Mouse (Mus musculus) liver, embryonic 13.5 days (tissue): Measurements from ENCODE around the gene Ptges3. TPM values are rescaled to one million over a fixed set of nuclear protein-coding genes. Genes with fewer than 3 reads are reported as not detected.
"Not testable (repeated sequence)": the region's sequence is repeated elsewhere in the genome, so short reads cannot be mapped to it uniquely, and the experiment has no call there.

ENCODE experiments used
- ATAC-seq: fragments of 200-750 bp; cut with Nextera tagmentation; 2 replicates; pipeline ENCODE4 v1.8.0; 2017; ENCODE audit warnings: low read depth, mild to moderate bottlenecking, moderate number of reproducible peaks, moderate library complexity
- DNase-seq: peaks from one replicate; pipeline ENCODE4 v3.0.0; 2022
- H3K27ac ChIP-seq: fragments of 300-500 bp; sonication (generic); 2 replicates; pipeline ENCODE4 v1.5.1; 2015; ENCODE audit warnings: moderate library complexity, mild to moderate bottlenecking, inconsistent platforms
- H3K27me3 ChIP-seq: fragments of 300-500 bp; sonication (generic); 2 replicates; pipeline ENCODE4 v1.6.1; 2015; ENCODE audit warnings: mild to moderate bottlenecking, inconsistent platforms
- H3K36me3 ChIP-seq: fragments of 300-500 bp; sonication (generic); 2 replicates; pipeline ENCODE4 v1.6.1; 2015; ENCODE audit warnings: mild to moderate bottlenecking, inconsistent platforms
- H3K4me1 ChIP-seq: fragments of 300-500 bp; sonication (generic); replicated peaks from 2 replicates; pipeline ENCODE4 v1.6.1; 2015; ENCODE audit warnings: inconsistent platforms
- H3K4me2 ChIP-seq: fragments of 300-500 bp; sonication (generic); 2 replicates; pipeline ENCODE4 v1.6.1; 2015; ENCODE audit warnings: inconsistent platforms, mild to moderate bottlenecking, moderate library complexity
- H3K4me3 ChIP-seq: fragments of 300-500 bp; sonication (generic); replicated peaks from 2 replicates; pipeline ENCODE4 v1.5.1; 2015; ENCODE audit warnings: mild to moderate bottlenecking, inconsistent platforms
- H3K9ac ChIP-seq: fragments of 300-500 bp; sonication (generic); 2 replicates; pipeline ENCODE4 v1.6.1; 2015; ENCODE audit warnings: mild to moderate bottlenecking, inconsistent platforms
- H3K9me3 ChIP-seq: fragments of 300-500 bp; sonication (generic); replicated peaks from 2 replicates; pipeline ENCODE4 v1.6.1; 2016; ENCODE audit warnings: inconsistent platforms
- WGBS: fragments of 180-500 bp; shearing (Covaris S2); methylation state at CpG from one replicate; pipeline ENCODE4 v1.1.7; 2015; ENCODE audit not compliant: insufficient replicate concordance; 5-methylcytosine and 5-hydroxymethylcytosine counted together
- polyA plus RNA-seq: library from polyadenylated mRNA; unstranded; fragments of >200 nt; fragmentation: Nextera tagmentation; extraction: Ambion mirVana; gene quantifications from 2 replicates; pipeline ENCODE4 v1.2.1, GENCODE M21; 2015

Gene Ptges3
- polyA plus RNA-seq, 1 experiment from 2014 or later: 380 TPM

DNA sequence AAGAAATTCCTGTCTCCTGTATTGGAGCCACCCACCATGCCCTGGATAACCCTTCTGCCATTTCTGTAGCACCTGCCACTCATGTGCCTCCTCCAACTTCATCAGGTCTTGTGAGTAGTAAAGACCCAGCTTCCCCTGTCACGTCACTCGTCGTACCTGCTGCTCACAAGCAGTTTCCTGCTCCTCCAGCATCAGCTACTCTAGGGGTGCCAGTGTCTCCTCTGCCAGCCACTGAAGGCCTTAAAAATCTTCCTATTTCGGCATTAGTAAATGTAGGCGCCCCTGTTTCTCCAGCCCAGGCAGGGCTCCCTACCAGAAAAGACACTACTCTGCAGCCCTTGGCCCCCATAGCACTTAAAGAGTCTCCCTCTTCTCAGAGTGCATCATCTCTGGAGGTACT lies 18.5 kb upstream of the Ptges3 start:
- Histone ChIP-seq H3K4me2 (0 out of 2 replicates have a peak overlapping the region, but pooled peaks have one; percentile 76), H3K36me3 (peaks cover 75% of the 10 kb centered on the region), H3K27ac (no peak overlapping the region), H3K9ac (peak overlapping the region; percentile 64), H3K27me3 (no peaks in the 10 kb centered on the region), H3K4me1 (peaks cover 83% of the 10 kb centered on the region), H3K9me3 (no peaks in the 10 kb centered on the region), H3K4me3 (no peak overlapping the region)
- DNase-seq (no peak), ATAC-seq (no peak)
- WGBS: 80% methylated on average over 5 of the region's 5 CpGs

DNA sequence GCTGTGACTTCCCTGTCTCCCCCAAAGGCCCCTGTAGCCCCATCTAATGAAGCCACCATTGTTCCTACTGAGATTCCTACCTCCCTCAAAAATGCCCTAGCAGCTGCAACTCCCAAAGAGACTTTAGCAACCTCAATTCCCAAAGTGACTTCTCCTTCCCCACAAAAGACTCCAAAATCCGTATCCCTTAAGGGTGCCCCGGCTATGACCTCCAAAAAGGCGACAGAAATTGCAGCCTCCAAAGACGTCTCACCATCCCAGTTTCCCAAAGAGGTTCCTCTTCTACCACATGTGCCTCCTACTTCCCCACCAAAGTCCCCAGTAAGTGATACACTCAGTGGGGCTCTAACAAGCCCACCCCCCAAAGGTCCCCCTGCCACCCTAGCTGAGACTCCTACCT lies 17.1 kb upstream of the Ptges3 start:
- no peak overlapping the region for H3K27ac ChIP-seq
- no peak overlapping the region for H3K4me2 ChIP-seq
- peaks cover 88% of the 10 kb centered on the region for H3K36me3 ChIP-seq
- H3K9me3 ChIP-seq: no peaks in the 10 kb centered on the region
- no peaks in the 10 kb centered on the region for H3K27me3 ChIP-seq
- peaks cover 84% of the 10 kb centered on the region for H3K4me1 ChIP-seq
- 75% methylated on average over 4 of the region's 4 CpGs for WGBS
- H3K9ac ChIP-seq: no peak overlapping the region
- ATAC-seq (no peak), DNase-seq (no peak)
- H3K4me3 ChIP-seq: no peak overlapping the region

- H3K36me3 ChIP-seq: peaks cover 96% of the 10 kb centered on the region
- no peak for ATAC-seq
- WGBS: 74% methylated on average over 3 of the region's 3 CpGs
Observed at GRCm38 (mm10) chr10:128042466-128042865, 16.3 kb upstream of the Ptges3 start.

DNA sequence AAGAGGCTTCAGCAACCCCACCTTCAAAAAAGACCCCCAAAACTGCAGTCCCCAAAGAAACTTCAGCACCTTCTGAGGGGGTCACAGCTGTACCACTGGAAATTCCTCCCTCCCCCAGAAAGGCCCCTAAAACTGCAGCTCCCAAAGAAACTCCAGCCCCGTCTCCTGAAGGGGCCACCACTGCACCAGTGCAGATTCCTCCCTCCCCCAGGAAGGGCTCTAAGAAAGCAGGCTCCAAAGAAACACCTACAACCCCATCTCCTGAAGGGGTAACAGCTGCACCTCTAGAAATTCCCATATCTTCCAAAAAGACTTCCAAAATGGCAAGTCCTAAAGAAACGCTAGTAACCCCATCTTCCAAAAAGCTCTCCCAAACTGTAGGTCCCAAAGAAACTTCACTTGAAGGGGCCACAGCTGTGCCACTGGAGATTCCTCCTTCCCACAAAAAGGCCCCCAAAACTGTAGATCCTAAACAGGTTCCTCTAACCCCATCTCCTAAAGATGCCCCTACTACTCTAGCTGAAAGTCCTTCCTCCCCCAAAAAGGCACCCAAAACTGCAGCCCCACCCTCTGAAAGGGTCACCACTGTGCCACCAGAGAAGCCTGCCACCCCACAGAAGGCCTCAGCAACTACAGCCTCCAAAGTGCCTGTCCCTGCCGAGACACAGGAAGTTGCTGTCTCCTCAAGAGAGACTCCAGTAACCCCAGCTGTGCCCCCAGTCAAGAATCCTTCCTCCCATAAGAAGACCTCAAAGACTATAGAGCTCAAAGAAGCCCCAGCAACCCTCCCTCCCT lies 15.5 kb upstream of the Ptges3 start:
- H3K4me3 ChIP-seq: no peak overlapping the region
- no peak overlapping the region for H3K4me2 ChIP-seq
- H3K27ac ChIP-seq: peak overlapping the region; percentile 1; the same call in 1 of the 2 replicates
- H3K36me3 ChIP-seq: peaks cover 100% of the 10 kb centered on the region
- H3K9ac ChIP-seq: no peak overlapping the region; the same call in 1 of the 2 replicates
- WGBS: 63% methylated on average over 3 of the region's 3 CpGs
- ATAC-seq: no peak
- no peaks in the 10 kb centered on the region for H3K9me3 ChIP-seq
- H3K27me3 ChIP-seq: no peaks in the 10 kb centered on the region
- H3K4me1 ChIP-seq: peaks cover 70% of the 10 kb centered on the region
- no peak for DNase-seq

More at GRCm38 (mm10) chr10:128042466-128042865, 16.3 kb upstream of the Ptges3 start:
- Histone ChIP-seq H3K27ac (no peak overlapping the region), H3K27me3 (no peaks in the 10 kb centered on the region), H3K9ac (peak overlapping the region; percentile 36), H3K9me3 (no peaks in the 10 kb centered on the region), H3K4me3 (no peak overlapping the region), H3K4me1 (peaks cover 77% of the 10 kb centered on the region), H3K4me2 (no peak overlapping the region)
- DNase-seq: no peak

DNA sequence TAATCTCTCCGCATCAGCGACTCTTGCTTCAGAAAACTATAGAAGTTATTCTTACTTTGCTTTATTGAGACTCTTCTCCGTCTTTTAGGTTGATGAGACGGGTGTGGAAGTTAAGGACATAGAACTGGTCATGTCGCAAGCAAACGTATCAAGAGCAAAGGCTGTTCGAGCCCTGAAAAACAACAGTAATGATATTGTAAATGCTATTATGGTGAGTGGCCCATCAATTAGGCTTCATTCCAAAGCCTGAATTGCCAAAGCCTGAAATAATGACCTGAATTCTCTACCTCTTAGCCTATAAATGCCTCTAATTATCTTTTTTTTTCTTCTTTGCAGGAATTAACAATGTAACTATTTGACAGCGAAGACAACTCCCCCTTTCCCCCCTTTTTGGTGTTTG lies 10.6 kb upstream of the Ptges3 start:
- H3K9me3 ChIP-seq: no peaks in the 10 kb centered on the region
- H3K9ac ChIP-seq: no peak overlapping the region
- peaks cover 22% of the 10 kb centered on the region for H3K4me1 ChIP-seq
- no peak overlapping the region for H3K4me3 ChIP-seq
- WGBS: 91% methylated on average over 8 of the region's 8 CpGs
- no peak overlapping the region for H3K27ac ChIP-seq
- DNase-seq (no peak), ATAC-seq (no peak)
- H3K4me2 ChIP-seq: no peak overlapping the region
- no peaks in the 10 kb centered on the region for H3K27me3 ChIP-seq
- H3K36me3 ChIP-seq: peaks cover 85% of the 10 kb centered on the region

GRCm38 (mm10) chr10:128049741-128050140 lies 9.0 kb upstream of the Ptges3 start:
- peaks cover 69% of the 10 kb centered on the region for H3K36me3 ChIP-seq
- H3K9me3 ChIP-seq: no peaks in the 10 kb centered on the region
- 88% methylated on average over 2 of the region's 2 CpGs for WGBS
- peaks cover 7% of the 10 kb centered on the region for H3K4me1 ChIP-seq
- no peak for DNase-seq
- no peak overlapping the region for H3K9ac ChIP-seq
- H3K27me3 ChIP-seq: no peaks in the 10 kb centered on the region
- no peak overlapping the region for H3K27ac ChIP-seq
- ATAC-seq: peak; percentile 41
- no peak overlapping the region for H3K4me3 ChIP-seq
- H3K4me2 ChIP-seq: no peak overlapping the region

GRCm38 (mm10) chr10:128050355-128050754 lies 8.4 kb upstream of the Ptges3 start:
- Histone ChIP-seq H3K9me3 (no peaks in the 10 kb centered on the region), H3K27me3 (no peaks in the 10 kb centered on the region), H3K4me3 (no peak overlapping the region), H3K4me1 (peaks cover 1% of the 10 kb centered on the region; the same call in 1 of the 2 replicates), H3K36me3 (peaks cover 63% of the 10 kb centered on the region), H3K4me2 (no peak overlapping the region), H3K27ac (no peak overlapping the region), H3K9ac (no peak overlapping the region)
- DNase-seq (no peak), ATAC-seq (no peak)
- 81% methylated on average over 2 of the region's 2 CpGs for WGBS

- Histone ChIP-seq H3K36me3 (peaks cover 50% of the 10 kb centered on the region), H3K4me3 (no peak overlapping the region), H3K4me2 (no peak overlapping the region), H3K9ac (no peak overlapping the region), H3K4me1 (no peaks in the 10 kb centered on the region), H3K9me3 (no peaks in the 10 kb centered on the region), H3K27ac (no peak overlapping the region), H3K27me3 (no peaks in the 10 kb centered on the region)
- no peak for ATAC-seq
- no peak for DNase-seq
- WGBS: 86% methylated on average over 5 of the region's 5 CpGs
Observed at GRCm38 (mm10) chr10:128051589-128051988, 7.2 kb upstream of the Ptges3 start.

- not testable (repeated sequence) for H3K4me3 ChIP-seq
Observed at GRCm38 (mm10) chr10:128052136-128052535, 6.6 kb upstream of the Ptges3 start.

DNA sequence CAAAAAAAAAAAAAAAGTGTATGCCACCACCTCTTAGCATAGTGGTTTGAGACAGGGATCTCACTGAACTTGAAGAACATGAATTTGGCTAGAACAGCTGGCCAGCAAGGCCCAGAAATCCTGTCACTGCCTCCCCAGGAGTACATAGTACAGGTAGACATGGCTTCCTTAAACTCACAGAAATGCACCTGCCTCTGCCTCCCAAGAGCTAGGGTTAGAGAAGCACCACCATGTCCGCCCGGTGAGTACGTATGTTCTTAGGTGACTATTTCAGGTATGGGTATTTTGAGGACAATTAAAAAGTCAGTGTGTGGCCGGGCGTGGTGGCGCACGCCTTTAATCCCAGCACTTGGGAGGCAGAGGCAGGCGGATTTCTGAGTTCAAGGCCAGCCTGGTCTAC lies 5.8 kb upstream of the Ptges3 start:
- WGBS: 87% methylated on average over 8 of the region's 8 CpGs
- Histone ChIP-seq H3K4me1 (peaks cover 5% of the 10 kb centered on the region), H3K4me2 (no peak overlapping the region)

More at GRCm38 (mm10) chr10:128052136-128052535, 6.6 kb upstream of the Ptges3 start:
- peaks cover 45% of the 10 kb centered on the region for H3K36me3 ChIP-seq
- not testable (repeated sequence) for H3K9me3 ChIP-seq, ATAC-seq, H3K4me1 ChIP-seq, DNase-seq, H3K27me3 ChIP-seq, H3K27ac ChIP-seq, H3K4me2 ChIP-seq, H3K9ac ChIP-seq
- 70% methylated on average over 1 of the region's 2 CpGs for WGBS

DNA sequence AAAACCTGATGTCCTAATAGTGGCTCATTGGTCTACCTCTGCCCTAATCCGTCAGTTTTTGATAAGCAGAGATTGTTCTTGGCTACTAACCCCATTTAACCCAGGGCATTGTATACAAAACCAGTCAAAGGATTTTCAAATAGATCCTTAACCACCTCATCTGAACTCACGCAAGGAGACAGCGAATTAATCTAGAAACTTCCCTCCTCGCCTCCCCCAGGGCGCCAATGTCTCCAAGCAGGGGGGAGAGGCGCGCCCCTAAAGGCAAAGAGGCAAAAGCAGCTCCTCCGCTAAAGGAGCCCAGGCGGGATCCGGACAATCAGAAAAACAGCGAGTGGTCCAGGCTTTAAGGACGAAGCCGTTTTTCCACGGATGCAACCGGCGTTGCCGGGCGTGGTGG lies 570 bp upstream of the Ptges3 start:
- Histone ChIP-seq H3K27ac (peak overlapping the region; percentile 97), H3K4me3 (peak overlapping the region; percentile 78), H3K9ac (peak overlapping the region; percentile 91), H3K9me3 (no peaks in the 10 kb centered on the region), H3K4me1 (peaks cover 40% of the 10 kb centered on the region), H3K4me2 (peak overlapping the region; percentile 96), H3K36me3 (no peaks in the 10 kb centered on the region), H3K27me3 (no peaks in the 10 kb centered on the region)
- DNase-seq (no peak), ATAC-seq (no peak)
- WGBS: under 1% methylated on average over 18 of the region's 18 CpGs

More for the DNA sequence above, 5.8 kb upstream of the Ptges3 start:
- no peaks in the 10 kb centered on the region for H3K27me3 ChIP-seq
- H3K36me3 ChIP-seq: peaks cover 36% of the 10 kb centered on the region
- DNase-seq: no peak
- ATAC-seq: no peak
- H3K4me3 ChIP-seq: no peak overlapping the region
- H3K27ac ChIP-seq: no peak overlapping the region
- H3K9me3 ChIP-seq: no peaks in the 10 kb centered on the region
- no peak overlapping the region for H3K9ac ChIP-seq
